Mouse (Mus musculus) hindbrain, embryonic 11.5 days (tissue): ENCODE data around the gene Itgb3. TPM values are rescaled to one million over a fixed set of nuclear protein-coding genes. Genes with fewer than 3 reads are reported as not detected.
A peak's percentile ranks its signal among the peaks of the same experiment; 100 is the strongest.

Experiments
- ATAC-seq: fragments of 200-750 bp; cut with Nextera tagmentation; 2 replicates; pipeline ENCODE4 v1.8.0; 2017; ENCODE audit warnings: mild to moderate bottlenecking, moderate TSS enrichment, moderate library complexity; ENCODE audit not compliant: low FRiP score
- DNase-seq: peaks from one replicate; pipeline ENCODE4 v3.0.0-alpha.2; 2015; ENCODE audit warnings: low spot score
- H3K27ac ChIP-seq: fragments of 300-500 bp; sonication (generic); 2 replicates; pipeline ENCODE4 v1.5.1; 2014; ENCODE audit warnings: mild to moderate bottlenecking, low read depth, low read length
- H3K27me3 ChIP-seq: fragments of 300-500 bp; sonication (generic); 2 replicates; pipeline ENCODE4 v1.6.1; 2014; ENCODE audit warnings: mild to moderate bottlenecking, low read length, moderate library complexity, mixed read lengths; ENCODE audit not compliant: control insufficient read depth, insufficient read depth
- H3K36me3 ChIP-seq: fragments of 300-500 bp; sonication (generic); 2 replicates; pipeline ENCODE4 v1.6.1; 2014; ENCODE audit warnings: mild to moderate bottlenecking, low read length, moderate library complexity, mixed read lengths; ENCODE audit not compliant: control insufficient read depth, insufficient read depth
- H3K4me1 ChIP-seq: fragments of 300-500 bp; sonication (generic); replicated peaks from 2 replicates; pipeline ENCODE4 v1.6.1; 2014; ENCODE audit warnings: low read length, mixed read lengths; ENCODE audit not compliant: control insufficient read depth, insufficient read depth
- H3K4me2 ChIP-seq: fragments of 300-500 bp; sonication (generic); replicated peaks from 2 replicates; pipeline ENCODE4 v1.6.1; 2014; ENCODE audit warnings: mild to moderate bottlenecking, low read depth, low read length
- H3K4me3 ChIP-seq: fragments of 300-500 bp; sonication (generic); 2 replicates; pipeline ENCODE4 v1.5.1; 2014; ENCODE audit warnings: low read depth, low read length
- H3K9ac ChIP-seq: fragments of 300-500 bp; sonication (generic); 2 replicates; pipeline ENCODE4 v1.6.1; 2014; ENCODE audit warnings: low read depth, low read length
- H3K9me3 ChIP-seq: fragments of 300-500 bp; sonication (generic); 2 replicates; pipeline ENCODE4 v1.6.1; 2016; ENCODE audit warnings: low read length; ENCODE audit not compliant: control insufficient read depth
- WGBS: fragments of 180-500 bp; shearing (Covaris S2); extraction: QIAGEN DNeasy Blood & Tissue Kit; methylation state at CpG from one replicate; pipeline ENCODE4 v1.1.7; 2014; 5-methylcytosine and 5-hydroxymethylcytosine counted together
- polyA plus RNA-seq: library from polyadenylated mRNA; unstranded; fragments of >200 nt; fragmentation: Nextera tagmentation; extraction: Ambion mirVana; gene quantifications from 2 replicates; pipeline ENCODE4 v1.2.1, GENCODE M21; 2014

Gene Itgb3
- polyA plus RNA-seq, 1 experiment from 2014 or later, result 1.3 TPM

- WGBS, result 58% methylated on average over 8 of the region's 8 CpGs
- H3K27ac ChIP-seq, result no peak overlapping the region
- no peak for ATAC-seq
Measured at GRCm38 (mm10) chr11:104647188-104647867, 39.5 kb downstream of the Itgb3 start.

GRCm38 (mm10) chr11:104648571-104648970 lies 40.8 kb downstream of the Itgb3 start:
- Histone ChIP-seq H3K4me2 (no peak overlapping the region), H3K4me1 (no peaks in the 10 kb centered on the region), H3K27me3 (no peaks in the 10 kb centered on the region), H3K36me3 (no peaks in the 10 kb centered on the region), H3K9me3 (no peaks in the 10 kb centered on the region), H3K9ac (no peak overlapping the region), H3K4me3 (no peak overlapping the region), H3K27ac (no peak overlapping the region)
- WGBS, result 65% methylated on average over 3 of the region's 3 CpGs
- DNase-seq (peak; percentile 41), ATAC-seq (no peak)

More at GRCm38 (mm10) chr11:104647188-104647867, 39.5 kb downstream of the Itgb3 start:
- H3K27me3 ChIP-seq, result no peaks in the 10 kb centered on the region
- no peaks in the 10 kb centered on the region for H3K36me3 ChIP-seq
- no peak for DNase-seq
- no peak overlapping the region for H3K4me2 ChIP-seq
- no peak overlapping the region for H3K4me3 ChIP-seq
- no peak overlapping the region for H3K9ac ChIP-seq
- no peaks in the 10 kb centered on the region for H3K9me3 ChIP-seq
- H3K4me1 ChIP-seq, result no peaks in the 10 kb centered on the region

- no peak overlapping the region for H3K4me3 ChIP-seq
- H3K9ac ChIP-seq, result no peak overlapping the region
- no peak overlapping the region for H3K27ac ChIP-seq
- DNase-seq (no peak), ATAC-seq (no peak)
- no peaks in the 10 kb centered on the region for H3K27me3 ChIP-seq
- H3K9me3 ChIP-seq, result no peaks in the 10 kb centered on the region; the same call in 1 of the 2 replicates
- H3K36me3 ChIP-seq, result no peaks in the 10 kb centered on the region
- H3K4me2 ChIP-seq, result no peak overlapping the region
- H3K4me1 ChIP-seq, result no peaks in the 10 kb centered on the region
- 97% methylated on average over 4 of the region's 4 CpGs for WGBS
Measured at GRCm38 (mm10) chr11:104660599-104660998, 52.8 kb downstream of the Itgb3 start.

- no peak overlapping the region for H3K9ac ChIP-seq
- no peaks in the 10 kb centered on the region for H3K4me1 ChIP-seq
- 83% methylated on average over 5 of the region's 5 CpGs for WGBS
- no peaks in the 10 kb centered on the region for H3K27me3 ChIP-seq
- no peak overlapping the region for H3K27ac ChIP-seq
- no peaks in the 10 kb centered on the region for H3K36me3 ChIP-seq
- H3K4me2 ChIP-seq, result no peak overlapping the region
- no peak for ATAC-seq
- no peak overlapping the region for H3K4me3 ChIP-seq
- no peak for DNase-seq
- no peaks in the 10 kb centered on the region; the same call in 1 of the 2 replicates for H3K9me3 ChIP-seq
Measured at GRCm38 (mm10) chr11:104661106-104661505, 53.3 kb downstream of the Itgb3 start.

- no peak overlapping the region for H3K4me3 ChIP-seq
- no peaks in the 10 kb centered on the region for H3K27me3 ChIP-seq
- ATAC-seq, result no peak
- H3K9me3 ChIP-seq, result no peaks in the 10 kb centered on the region; the same call in 1 of the 2 replicates
- no peaks in the 10 kb centered on the region for H3K36me3 ChIP-seq
- H3K4me2 ChIP-seq, result no peak overlapping the region
- WGBS, result 83% methylated on average over 20 of the region's 20 CpGs
- DNase-seq, result no peak
- no peaks in the 10 kb centered on the region for H3K4me1 ChIP-seq
- H3K27ac ChIP-seq, result no peak overlapping the region
- no peak overlapping the region for H3K9ac ChIP-seq
Measured at GRCm38 (mm10) chr11:104661531-104662205, 53.9 kb downstream of the Itgb3 start.

GRCm38 (mm10) chr11:104662573-104662972 lies 54.8 kb downstream of the Itgb3 start:
- DNase-seq (no peak), ATAC-seq (no peak)
- Histone ChIP-seq H3K4me1 (no peaks in the 10 kb centered on the region), H3K4me2 (no peak overlapping the region), H3K9me3 (no peaks in the 10 kb centered on the region; the same call in 1 of the 2 replicates), H3K4me3 (no peak overlapping the region), H3K9ac (no peak overlapping the region), H3K27me3 (no peaks in the 10 kb centered on the region), H3K27ac (no peak overlapping the region), H3K36me3 (no peaks in the 10 kb centered on the region)
- WGBS, result 92% methylated on average over 11 of the region's 11 CpGs

GRCm38 (mm10) chr11:104663241-104663877 lies 55.6 kb downstream of the Itgb3 start:
- no peak overlapping the region for H3K4me2 ChIP-seq
- DNase-seq, result no peak
- no peaks in the 10 kb centered on the region for H3K27me3 ChIP-seq
- 84% methylated on average over 6 of the region's 6 CpGs for WGBS
- no peak overlapping the region for H3K4me3 ChIP-seq
- H3K9ac ChIP-seq, result no peak overlapping the region
- no peak for ATAC-seq
- no peak overlapping the region for H3K27ac ChIP-seq
- no peaks in the 10 kb centered on the region; the same call in 1 of the 2 replicates for H3K9me3 ChIP-seq
- no peaks in the 10 kb centered on the region for H3K36me3 ChIP-seq
- H3K4me1 ChIP-seq, result no peaks in the 10 kb centered on the region

- Histone ChIP-seq H3K9ac (no peak overlapping the region), H3K36me3 (no peaks in the 10 kb centered on the region), H3K4me3 (no peak overlapping the region), H3K9me3 (no peaks in the 10 kb centered on the region; the same call in 1 of the 2 replicates), H3K4me2 (no peak overlapping the region), H3K27me3 (no peaks in the 10 kb centered on the region), H3K4me1 (no peaks in the 10 kb centered on the region), H3K27ac (no peak overlapping the region)
- ATAC-seq (no peak), DNase-seq (no peak)
- 80% methylated on average over 3 of the region's 3 CpGs for WGBS
Measured at GRCm38 (mm10) chr11:104663878-104664261, 56.1 kb downstream of the Itgb3 start.
